Mouse (Mus musculus): ENCODE measurements around the gene Zfand3.

The Zfand3 gene

GRCm38 (mm10) chr17:29997726-29998125 lies 6.8 kb upstream of the Zfand3 start:
- in situ Hi-C loops (cut with MboI, MseI) = no loop called here

GRCm38 (mm10) chr17:29998566-29999295 lies 5.8 kb upstream of the Zfand3 start:
- in situ Hi-C loops (cut with MboI, MseI) = no loop called here

GRCm38 (mm10) chr17:30005103-30005443 lies 540 bp downstream of the Zfand3 start:
- in situ Hi-C loops (cut with MboI, MseI) = no loop called here

GRCm38 (mm10) chr17:30005451-30005941 lies 963 bp downstream of the Zfand3 start:
- in situ Hi-C loops (cut with MboI, MseI) = no loop called here

- in situ Hi-C loops (cut with MboI, MseI) = no loop called here
Measured at GRCm38 (mm10) chr17:30006877-30007276, 2.3 kb downstream of the Zfand3 start.

GRCm38 (mm10) chr17:30007883-30008282 lies 3.4 kb downstream of the Zfand3 start:
- in situ Hi-C loops (cut with MboI, MseI) = no loop called here

GRCm38 (mm10) chr17:30008392-30008791 lies 3.9 kb downstream of the Zfand3 start:
- in situ Hi-C loops (cut with MboI, MseI) = no loop called here

- in situ Hi-C loops (cut with MboI, MseI) = no loop called here
Measured at GRCm38 (mm10) chr17:30014660-30015059, 10.1 kb downstream of the Zfand3 start.

GRCm38 (mm10) chr17:30018927-30019610 lies 14.5 kb downstream of the Zfand3 start:
- in situ Hi-C loops (cut with MboI, MseI) = no loop called here

- in situ Hi-C loops (cut with MboI, MseI) = no loop called here
Measured at GRCm38 (mm10) chr17:30019942-30020341, 15.4 kb downstream of the Zfand3 start.

GRCm38 (mm10) chr17:30024651-30025050 lies 20.1 kb downstream of the Zfand3 start:
- in situ Hi-C loops (cut with MboI, MseI) = no loop called here

GRCm38 (mm10) chr17:30026617-30027016 lies 22.1 kb downstream of the Zfand3 start:
- in situ Hi-C loops (cut with MboI, MseI) = no loop called here

GRCm38 (mm10) chr17:30027343-30028029 lies 23.0 kb downstream of the Zfand3 start:
- in situ Hi-C loops (cut with MboI, MseI) = no loop called here

GRCm38 (mm10) chr17:30029633-30030226 lies 25.2 kb downstream of the Zfand3 start:
- in situ Hi-C loops (cut with MboI, MseI) = no loop called here

- in situ Hi-C loops (cut with MboI, MseI) = no loop called here
Measured at GRCm38 (mm10) chr17:30032796-30033195, 28.3 kb downstream of the Zfand3 start.

- in situ Hi-C loops (cut with MboI, MseI) = no loop called here
Measured at GRCm38 (mm10) chr17:30033991-30034390, 29.5 kb downstream of the Zfand3 start.

GRCm38 (mm10) chr17:30035216-30036005 lies 30.9 kb downstream of the Zfand3 start:
- in situ Hi-C loops (cut with MboI, MseI) = no loop called here

GRCm38 (mm10) chr17:30043163-30043822 lies 38.8 kb downstream of the Zfand3 start:
- in situ Hi-C loops (cut with MboI, MseI) = no loop called here

GRCm38 (mm10) chr17:30045181-30045580 lies 40.6 kb downstream of the Zfand3 start:
- in situ Hi-C loops (cut with MboI, MseI) = no loop called here

GRCm38 (mm10) chr17:30046654-30047053 lies 42.1 kb downstream of the Zfand3 start:
- in situ Hi-C loops (cut with MboI, MseI) = no loop called here

Measured in regulatory T cell (primary cell).